Mouse (Mus musculus): ENCODE data around the gene Pitpnm1. TPM values are rescaled to one million over a fixed set of nuclear protein-coding genes. Genes with fewer than 3 reads are reported as not detected.

Pitpnm1 gene
- total RNA-seq (2023): 100 to 1,000 TPM; 322 TPM

GRCm38 (mm10) chr19:4099837-4100717, at the start of gene Pitpnm1:
Pitpnm1 (plus strand) TSS chr19:4099998.

DNA sequence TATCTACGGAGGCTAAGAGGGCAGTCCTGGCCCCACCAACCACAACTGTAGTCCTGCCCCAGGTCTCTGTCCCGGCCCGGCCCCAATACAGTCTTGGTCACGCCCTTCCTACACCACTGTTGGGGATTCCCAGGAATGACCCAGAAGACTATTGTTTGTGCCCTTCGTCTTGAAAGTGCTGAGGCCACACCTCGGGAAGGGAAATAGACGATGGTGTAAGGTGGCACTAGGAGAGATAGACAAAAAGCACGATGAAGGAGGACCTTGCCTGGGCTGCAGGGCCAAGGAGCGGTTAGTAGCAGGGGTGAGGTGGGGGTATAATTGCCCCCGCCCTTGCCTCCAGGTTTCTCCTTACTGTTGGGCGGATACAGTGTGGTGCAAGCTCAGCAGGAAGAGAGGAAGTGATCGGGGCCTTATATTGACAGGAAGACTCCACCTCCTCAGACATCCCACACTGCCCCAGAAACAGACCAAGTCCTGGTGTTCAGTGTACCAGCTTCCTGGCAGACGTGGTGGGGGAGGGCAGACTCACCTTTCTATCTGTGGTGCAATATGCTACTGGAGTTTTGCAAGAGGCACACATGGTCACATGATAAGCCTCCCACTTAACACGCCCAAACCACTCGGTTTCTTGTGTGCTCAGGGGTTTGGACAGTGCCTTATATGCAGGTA, 40.6 kb upstream of the Pitpnm1 start, which contains the start of gene Gstp3:
Gene Gstp3 (minus strand): TSS at position 501 of the 672 bp plus-strand sequence.

GRCm38 (mm10) chr19:4081394-4081793, 18.4 kb upstream of the Pitpnm1 start, which contains the start of gene Cabp2:
Cabp2 (plus strand) TSS chr19:4081578.

GRCm38 (mm10) chr19:4096642-4097440, 3.0 kb upstream of the Pitpnm1 start, which contains the start of gene Cdk2ap2:
Cdk2ap2 (plus strand) TSS chr19:4097182.

DNA sequence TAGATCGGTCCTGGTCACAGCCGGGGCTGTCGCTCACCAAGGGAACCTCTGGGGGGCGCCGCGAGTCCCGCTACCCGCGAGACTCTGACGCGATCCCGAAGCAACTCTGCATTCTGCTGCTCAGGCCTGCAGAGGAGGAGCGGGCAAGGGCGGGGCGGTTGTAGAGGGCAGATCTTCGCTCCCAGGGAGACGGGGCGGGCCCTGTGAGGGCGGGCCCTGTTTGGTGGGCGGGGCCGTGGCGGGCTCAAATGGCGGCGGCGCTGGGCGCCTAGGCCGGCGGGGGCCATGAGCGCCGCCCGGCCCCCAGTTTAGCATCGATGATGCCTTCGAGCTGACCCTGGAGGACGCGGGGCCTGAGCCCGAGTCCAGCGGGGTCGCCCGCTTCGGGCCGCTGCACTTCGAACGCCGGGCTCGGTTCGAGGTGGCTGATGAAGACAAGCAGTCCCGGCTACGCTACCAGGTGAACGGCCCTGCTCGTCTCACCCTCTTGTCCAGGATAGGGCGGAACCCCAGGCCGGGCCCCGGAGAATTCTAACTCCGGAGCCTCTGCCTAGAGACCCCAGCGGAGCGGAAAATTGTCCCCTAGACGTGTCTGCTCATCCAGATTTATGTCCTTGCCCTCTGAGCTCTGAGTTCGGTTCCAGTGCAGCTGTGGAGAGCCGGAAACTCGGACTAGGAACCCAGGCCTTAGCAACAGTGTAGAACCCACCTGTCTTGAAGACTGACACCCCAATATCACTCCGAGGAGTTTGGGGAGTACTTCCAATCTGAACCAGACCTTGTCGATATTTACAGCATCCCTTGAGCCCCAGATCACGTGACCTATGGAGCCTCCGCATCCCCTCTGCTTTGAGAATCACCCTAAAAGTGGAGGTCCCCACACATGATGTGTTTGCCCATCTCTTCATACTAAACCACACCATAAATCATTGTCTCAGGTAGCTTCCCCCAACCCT, 26.2 kb downstream of the Pitpnm1 start, which contains the start of gene Aip:
Gene Aip (minus strand): TSS at position 118 of the 956 bp plus-strand sequence.

GRCm38 (mm10) chr19:4139446-4139845, 39.6 kb downstream of the Pitpnm1 start, which contains the start of gene Gpr152:
Gpr152 (plus strand) TSS chr19:4139787.

DNA sequence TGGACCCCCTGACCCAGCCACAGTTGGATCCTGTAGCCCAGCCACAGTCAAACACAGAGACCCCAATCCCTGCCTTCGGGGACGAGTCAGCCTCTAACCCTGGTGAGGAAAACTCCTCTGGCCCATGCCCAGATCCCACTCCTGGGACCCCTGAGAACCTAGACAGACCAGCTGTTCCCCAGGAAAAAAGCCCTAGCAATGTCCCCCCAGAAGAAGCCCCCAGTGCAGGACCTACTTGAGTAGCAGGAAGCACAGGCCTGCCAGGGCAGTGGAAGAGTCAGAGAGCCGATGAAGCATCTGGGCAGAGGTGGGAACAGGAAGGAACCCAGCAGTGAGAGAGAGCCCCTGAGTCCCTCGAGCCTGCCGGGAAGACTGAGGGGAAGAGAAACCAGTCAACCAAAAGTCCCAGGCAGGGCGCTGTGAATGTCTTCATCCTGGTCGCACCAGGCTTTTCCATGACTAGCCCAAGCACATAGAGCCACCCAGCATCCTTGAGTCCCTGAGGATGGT, 44.0 kb downstream of the Pitpnm1 start, which contains the start of gene Cabp4:
Gene Cabp4 (minus strand): TSS at position 275 of the 510 bp plus-strand sequence.

DNA sequence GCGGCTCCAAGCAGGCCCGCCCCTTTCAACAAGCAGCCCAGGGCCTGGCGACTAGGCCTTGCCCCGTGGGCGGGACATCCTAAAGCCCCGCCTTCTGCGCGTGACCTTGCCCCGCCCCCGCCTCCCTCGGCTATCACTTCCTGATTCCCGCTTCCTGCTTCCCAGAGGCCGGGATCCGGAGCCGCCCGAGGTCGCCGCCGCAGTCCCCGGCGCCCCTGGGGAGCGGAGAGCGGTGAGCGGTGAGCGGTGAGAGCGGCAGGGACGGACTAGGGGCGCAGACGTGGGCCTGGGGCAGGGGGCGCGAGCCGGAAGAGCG, 48.7 kb downstream of the Pitpnm1 start, which contains the start of gene Coro1b:
Gene Coro1b (plus strand): TSS at position 129 of the 316 bp plus-strand sequence.

DNA sequence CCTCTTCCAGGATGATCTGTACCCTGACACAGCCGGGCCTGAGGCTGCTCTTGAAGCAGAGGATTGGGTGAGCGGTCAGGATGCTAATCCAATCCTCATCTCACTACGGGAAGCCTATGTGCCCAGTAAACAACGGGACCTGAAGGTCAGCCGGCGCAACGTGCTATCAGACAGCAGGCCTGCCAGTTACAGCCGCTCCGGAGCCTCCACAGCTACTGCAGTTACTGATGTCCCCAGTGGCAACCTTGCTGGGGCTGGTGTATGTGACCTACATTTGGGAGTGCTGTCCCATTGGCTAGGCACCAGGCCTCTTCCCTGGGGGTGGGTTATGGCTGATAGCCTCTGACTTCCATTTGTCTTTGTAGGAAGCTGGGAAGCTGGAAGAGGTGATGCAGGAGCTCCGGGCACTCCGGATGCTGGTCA, 53.4 kb downstream of the Pitpnm1 start, which contains the start of gene Ptprcap:
Gene Ptprcap (plus strand): TSS at position 373 of the 423 bp plus-strand sequence.

DNA sequence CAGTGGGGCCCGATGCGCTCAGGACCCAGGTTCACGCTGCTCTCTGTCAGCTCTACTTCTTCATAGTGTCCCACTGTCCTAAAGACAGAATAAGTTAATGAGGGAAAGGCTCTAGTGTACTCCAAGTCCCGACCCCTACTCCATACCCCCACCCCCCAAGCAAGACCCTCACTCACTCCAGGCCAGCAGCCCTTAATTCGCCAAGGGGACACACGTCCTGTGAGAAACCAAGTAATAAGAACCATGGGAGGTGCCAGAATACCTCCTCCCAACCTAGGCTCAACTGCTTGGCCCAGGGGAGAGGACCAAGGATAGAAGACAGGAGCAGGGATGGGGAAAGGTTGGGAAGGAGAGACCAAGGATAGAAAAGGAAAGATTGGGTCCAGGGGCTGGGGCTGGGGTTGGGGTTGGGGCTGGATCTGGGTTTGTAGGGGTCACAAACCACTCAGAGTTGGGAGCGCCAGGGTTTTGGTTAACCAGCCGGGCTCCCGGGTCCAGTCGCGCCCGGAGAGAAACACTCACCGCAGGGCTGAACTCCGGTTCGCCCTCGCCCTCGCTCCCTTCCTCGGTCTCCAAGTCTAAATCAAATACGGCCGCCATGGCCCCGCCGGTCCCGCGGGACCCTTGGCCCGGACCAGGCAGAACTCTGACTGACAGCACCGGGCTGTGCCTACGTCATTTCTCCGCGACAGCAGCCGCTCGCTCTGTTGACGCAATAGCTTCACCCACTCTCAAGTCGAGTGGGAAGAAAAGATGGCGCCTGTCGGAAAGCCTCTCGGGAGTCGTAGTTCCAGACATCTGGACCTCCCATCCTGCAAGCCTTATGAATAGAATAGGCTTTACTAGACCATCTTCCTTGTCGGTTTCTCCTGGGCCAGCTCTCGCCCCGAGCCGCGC, 63.1 kb downstream of the Pitpnm1 start, which contains the start of gene Rps6kb2:
Gene Rps6kb2 (minus strand): TSS at position 709 of the 897 bp plus-strand sequence.

Other genes starting within 250 kb of the Pitpnm1 start
- gene Chka, start 248.2 kb upstream of the Pitpnm1 start, total RNA-seq (2023): 10 to 100 TPM; 45.6 to 87.1 TPM
- gene Tcirg1, start 192.9 kb upstream of the Pitpnm1 start, total RNA-seq (2023): 10 to 100 TPM; 69.9 to 85.2 TPM
- 10 to 100 TPM; 55.5 to 58.7 TPM for gene Ndufs8, start 187.2 kb upstream of the Pitpnm1 start, total RNA-seq (2023)
- under 1 TPM; 0.59 to 0.76 TPM for gene Aldh3b1, start 170.2 kb upstream of the Pitpnm1 start, total RNA-seq (2023)
- gene Unc93b1, start 164.8 kb upstream of the Pitpnm1 start, total RNA-seq (2023): 10 to 100 TPM; 15.1 to 18.0 TPM
- not detected for gene Aldh3b3, start 141.4 kb upstream of the Pitpnm1 start, total RNA-seq (2023)
- gene Aldh3b2, start 127.7 kb upstream of the Pitpnm1 start, total RNA-seq (2023): not detected
- not detected for gene Acy3, start 113.4 kb upstream of the Pitpnm1 start, total RNA-seq (2023)
- gene Tbx10, start 107.2 kb upstream of the Pitpnm1 start, total RNA-seq (2023): not detected
- gene Nudt8, start 99.4 kb upstream of the Pitpnm1 start, total RNA-seq (2023): 1 to 10 TPM; 5.1 to 8.8 TPM
- 1 to 10 TPM; 1.2 to 1.4 TPM for gene Gm49405, start 99.4 kb upstream of the Pitpnm1 start, total RNA-seq (2023)
- gene Doc2g, start 96.7 kb upstream of the Pitpnm1 start, total RNA-seq (2023): 1 to 10 TPM; 3.3 to 3.8 TPM
- gene Ndufv1, start 87.2 kb upstream of the Pitpnm1 start, total RNA-seq (2023): 10 to 100 TPM; 92.7 to 97.9 TPM
- gene Gstp1, start 62.0 kb upstream of the Pitpnm1 start, total RNA-seq (2023): 100 to 1,000 TPM; 219 to 238 TPM
- gene Gstp2, start 54.0 kb upstream of the Pitpnm1 start, total RNA-seq (2023): 10 to 100 TPM; 26.7 to 30.7 TPM
- gene Gstp3, start 40.4 kb upstream of the Pitpnm1 start, total RNA-seq (2023): 10 to 100 TPM; 28.7 to 37.1 TPM
- gene Cabp2, start 18.4 kb upstream of the Pitpnm1 start, total RNA-seq (2023): not detected
- gene Cdk2ap2, start 2.8 kb upstream of the Pitpnm1 start, total RNA-seq (2023): 100 to 1,000 TPM; 166 to 171 TPM
- gene Aip, start 25.9 kb downstream of the Pitpnm1 start, total RNA-seq (2023): 100 to 1,000 TPM; 144 to 147 TPM
- gene Gpr152, start 39.8 kb downstream of the Pitpnm1 start, total RNA-seq (2023): 1 to 10 TPM in 1 of 2 experiments, under 1 TPM in 1; 0.99 to 1.7 TPM
- gene Cabp4, start 44.0 kb downstream of the Pitpnm1 start, total RNA-seq (2023): not detected
- gene Coro1b, start 48.6 kb downstream of the Pitpnm1 start, total RNA-seq (2023): 100 to 1,000 TPM; 127 to 139 TPM
- 100 to 1,000 TPM; 313 to 348 TPM for gene Ptprcap, start 53.6 kb downstream of the Pitpnm1 start, total RNA-seq (2023)
- 10 to 100 TPM; 34.8 to 49.8 TPM for gene Rps6kb2, start 63.4 kb downstream of the Pitpnm1 start, total RNA-seq (2023)
- 10 to 100 TPM; 68.8 to 73.6 TPM for gene Carns1, start 75.5 kb downstream of the Pitpnm1 start, total RNA-seq (2023)
- gene Tbc1d10c, start 91.3 kb downstream of the Pitpnm1 start, total RNA-seq (2023): 100 to 1,000 TPM; 292 to 316 TPM
- 100 to 1,000 TPM; 386 to 415 TPM for gene Ppp1ca, start 92.1 kb downstream of the Pitpnm1 start, total RNA-seq (2023)
- gene Rad9a, start 101.7 kb downstream of the Pitpnm1 start, total RNA-seq (2023): 10 to 100 TPM; 46.6 to 54.9 TPM
- gene Clcf1, start 114.2 kb downstream of the Pitpnm1 start, total RNA-seq (2023): 100 to 1,000 TPM; 139 to 167 TPM
- gene AC109138.7, start 114.4 kb downstream of the Pitpnm1 start, total RNA-seq (2023): not detected
- 10 to 100 TPM; 50.8 to 51.4 TPM for gene Pold4, start 131.9 kb downstream of the Pitpnm1 start, total RNA-seq (2023)
- 10 to 100 TPM; 17.8 to 18.9 TPM for gene Ssh3, start 169.2 kb downstream of the Pitpnm1 start, total RNA-seq (2023)
- 10 to 100 TPM; 19.0 to 20.5 TPM for gene Ankrd13d, start 183.1 kb downstream of the Pitpnm1 start, total RNA-seq (2023)
- gene Grk2, start 206.2 kb downstream of the Pitpnm1 start, total RNA-seq (2023): 100 to 1,000 TPM; 399 to 431 TPM

All from T-cell, adult 66 days (primary cell).